Mouse (Mus musculus): ENCODE results near the gene Tmem174.

Tmem174 gene

GRCm38 (mm10) chr13:98633641-98634484 lies 3.3 kb downstream of the Tmem174 start:
- DNase-seq (ENCODE audit: low read depth, low spot score), result peak; percentile 32

GRCm38 (mm10) chr13:98632306-98632942 lies 4.8 kb downstream of the Tmem174 start:
- no peak for DNase-seq (ENCODE audit: low read depth, low spot score)

- no peak for DNase-seq (ENCODE audit: low read depth, low spot score)
Observed at GRCm38 (mm10) chr13:98631105-98631838, 5.9 kb downstream of the Tmem174 start.

GRCm38 (mm10) chr13:98626736-98627135 lies 10.5 kb downstream of the Tmem174 start:
- no peak for DNase-seq (ENCODE audit: low read depth, low spot score)

- no peak for DNase-seq (ENCODE audit: low read depth, low spot score)
Observed at GRCm38 (mm10) chr13:98624506-98624905, 12.7 kb downstream of the Tmem174 start.

GRCm38 (mm10) chr13:98622881-98623549 lies 14.2 kb downstream of the Tmem174 start:
- DNase-seq (ENCODE audit: low read depth, low spot score), result no peak

- no peak for DNase-seq (ENCODE audit: low read depth, low spot score)
Observed at GRCm38 (mm10) chr13:98617429-98618067, 19.7 kb downstream of the Tmem174 start.

GRCm38 (mm10) chr13:98607885-98608477 lies 29.2 kb downstream of the Tmem174 start:
- no peak for DNase-seq (ENCODE audit: low read depth, low spot score)

GRCm38 (mm10) chr13:98603799-98604198 lies 33.4 kb downstream of the Tmem174 start:
- DNase-seq (ENCODE audit: low read depth, low spot score), result no peak

GRCm38 (mm10) chr13:98596746-98597145 lies 40.5 kb downstream of the Tmem174 start:
- no peak for DNase-seq (ENCODE audit: low read depth, low spot score)

GRCm38 (mm10) chr13:98594726-98595141 lies 42.5 kb downstream of the Tmem174 start:
- no peak for DNase-seq (ENCODE audit: low read depth, low spot score)

GRCm38 (mm10) chr13:98593938-98594539 lies 43.2 kb downstream of the Tmem174 start:
- DNase-seq (ENCODE audit: low read depth, low spot score), result no peak

- no peak for DNase-seq (ENCODE audit: low read depth, low spot score)
Observed at GRCm38 (mm10) chr13:98591406-98591805, 45.8 kb downstream of the Tmem174 start.

GRCm38 (mm10) chr13:98590693-98591389 lies 46.4 kb downstream of the Tmem174 start:
- DNase-seq (ENCODE audit: low read depth, low spot score), result no peak

GRCm38 (mm10) chr13:98589572-98589971 lies 47.6 kb downstream of the Tmem174 start:
- DNase-seq (ENCODE audit: low read depth, low spot score), result no peak

GRCm38 (mm10) chr13:98588951-98589501 lies 48.2 kb downstream of the Tmem174 start:
- DNase-seq (ENCODE audit: low read depth, low spot score), result no peak

- no peak for DNase-seq (ENCODE audit: low read depth, low spot score)
Observed at GRCm38 (mm10) chr13:98588480-98588879, 48.7 kb downstream of the Tmem174 start.

GRCm38 (mm10) chr13:98587639-98588038 lies 49.6 kb downstream of the Tmem174 start:
- DNase-seq (ENCODE audit: low read depth, low spot score), result peak; percentile 39

- DNase-seq (ENCODE audit: low read depth, low spot score), result peak; percentile 86
Observed at GRCm38 (mm10) chr13:98586817-98587575, 50.2 kb downstream of the Tmem174 start.
